Mouse (Mus musculus): Measurements from ENCODE around the gene Amfr.
A peak's percentile ranks its signal among the peaks of the same experiment; 100 is the strongest.

Gene Amfr

DNA sequence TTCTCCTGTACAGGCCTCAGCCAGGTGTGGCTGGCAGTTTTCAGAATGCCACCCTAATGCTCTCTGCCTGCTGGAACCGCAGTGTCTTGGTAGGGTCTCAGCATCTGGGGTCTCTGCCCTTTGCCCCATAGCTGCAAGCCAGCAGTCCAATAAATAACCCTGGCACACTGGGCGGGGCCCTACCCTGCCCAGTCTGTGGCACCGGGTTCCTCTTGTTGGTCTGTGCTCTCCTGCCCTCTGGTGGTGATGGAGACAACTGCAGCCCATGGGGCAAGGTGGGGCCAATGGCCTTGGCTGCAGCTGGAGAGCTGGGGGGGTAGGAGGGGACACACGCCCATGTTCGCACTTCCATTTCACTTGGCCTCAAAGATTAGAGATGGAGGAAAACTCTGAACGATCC, 79.8 kb downstream of the Amfr start:
- peak; percentile 67 for DNase-seq (ENCODE audit: low spot score)

DNA sequence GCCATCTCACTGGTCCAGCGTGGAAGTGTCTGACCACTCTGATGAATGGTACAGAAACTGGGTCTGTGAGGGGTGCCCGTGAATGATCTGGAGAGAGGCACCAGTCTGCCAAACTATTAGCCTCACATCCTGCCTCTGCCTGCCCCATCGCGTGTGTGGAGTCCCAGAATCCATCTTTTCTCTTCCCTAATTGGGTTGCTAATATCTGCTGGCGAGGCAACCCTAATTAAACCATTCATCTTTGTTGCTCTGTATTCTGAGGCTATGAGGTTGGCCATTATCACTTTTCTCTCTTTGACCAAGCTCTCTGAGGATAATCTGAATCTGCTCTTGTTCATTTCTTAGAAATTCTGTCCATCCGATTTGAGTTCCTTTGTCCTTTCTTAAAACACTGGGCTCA, 81.3 kb downstream of the Amfr start:
- no peak for DNase-seq (ENCODE audit: low spot score)

DNA sequence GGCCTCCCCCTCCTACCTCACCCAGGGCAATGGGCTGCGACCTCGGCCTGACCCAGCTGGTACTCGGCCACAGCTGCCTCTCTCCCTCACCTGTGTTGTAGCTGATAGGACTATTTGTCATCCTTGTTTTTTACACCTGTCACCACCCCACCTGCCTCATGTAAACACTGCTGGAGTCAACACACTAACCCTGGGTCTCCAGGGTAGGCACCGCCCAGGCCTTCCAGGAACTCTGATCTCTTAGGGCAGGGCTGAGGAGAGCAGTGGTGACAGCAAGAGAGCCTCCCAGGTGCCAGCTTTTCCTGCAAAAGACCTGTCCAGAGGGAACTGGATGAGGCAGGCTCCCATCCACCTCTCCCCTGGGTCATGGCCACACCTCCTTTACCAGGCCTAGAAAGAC, 83.4 kb downstream of the Amfr start:
- no peak for DNase-seq (ENCODE audit: low spot score)

GRCm38 (mm10) chr8:93925513-93925912, 87.1 kb downstream of the Amfr start:
- no peak for DNase-seq (ENCODE audit: low spot score)

- DNase-seq (ENCODE audit: low spot score) = no peak
Observed at GRCm38 (mm10) chr8:93923897-93924334, 88.7 kb downstream of the Amfr start.

All from ovary, postnatal 14 days (tissue).